Mouse (Mus musculus): ENCODE measurements around the gene Ptpru.

The Ptpru gene

GRCm38 (mm10) chr4:131837872-131838524, at the start of gene Ptpru:
Gene Ptpru, minus strand, starts transcription at chr4:131838288.
- DNase-seq: peak; percentile 94

DNA sequence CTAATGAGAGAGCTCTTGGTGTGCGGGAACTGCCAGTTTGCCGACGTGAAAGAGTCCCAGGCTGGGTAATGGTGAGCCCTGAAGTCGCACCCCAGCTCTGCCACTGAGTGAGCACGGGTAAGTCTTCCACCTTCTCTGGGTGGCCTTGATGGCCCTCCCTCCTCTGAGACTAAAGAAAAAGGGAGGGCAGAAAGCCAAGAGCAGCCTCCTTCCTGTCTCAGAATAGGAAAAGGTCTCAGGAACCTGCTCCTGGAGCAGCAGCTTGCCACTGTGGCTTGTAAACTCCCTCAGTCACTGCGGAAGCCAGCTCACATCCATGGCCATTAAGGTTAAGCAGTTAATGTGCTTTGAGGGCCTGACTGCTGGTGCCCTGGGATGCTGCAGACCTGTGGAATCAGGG, 47.3 kb upstream of the Ptpru start:
- DNase-seq: peak; percentile 47

DNA sequence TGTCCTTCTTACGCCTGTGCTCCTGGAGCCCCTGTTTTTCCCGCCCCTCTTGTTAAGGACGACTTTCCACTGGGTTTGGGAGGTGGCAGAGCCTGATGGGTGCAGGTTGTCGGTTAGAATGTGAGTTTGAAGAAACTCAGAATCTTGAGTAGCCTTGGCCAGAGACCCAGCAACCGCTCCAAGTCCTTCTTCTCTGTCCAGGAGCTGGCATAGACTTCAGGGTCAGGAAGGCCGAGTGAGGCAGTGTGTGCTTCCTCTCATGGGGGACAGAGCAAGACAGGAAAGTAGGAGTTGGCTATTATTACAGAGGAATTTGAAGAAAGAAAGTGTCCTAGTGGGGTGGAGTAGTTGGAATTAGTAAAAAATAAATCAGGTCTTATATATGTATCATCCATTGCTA, 45.5 kb upstream of the Ptpru start:
- DNase-seq: no peak

DNA sequence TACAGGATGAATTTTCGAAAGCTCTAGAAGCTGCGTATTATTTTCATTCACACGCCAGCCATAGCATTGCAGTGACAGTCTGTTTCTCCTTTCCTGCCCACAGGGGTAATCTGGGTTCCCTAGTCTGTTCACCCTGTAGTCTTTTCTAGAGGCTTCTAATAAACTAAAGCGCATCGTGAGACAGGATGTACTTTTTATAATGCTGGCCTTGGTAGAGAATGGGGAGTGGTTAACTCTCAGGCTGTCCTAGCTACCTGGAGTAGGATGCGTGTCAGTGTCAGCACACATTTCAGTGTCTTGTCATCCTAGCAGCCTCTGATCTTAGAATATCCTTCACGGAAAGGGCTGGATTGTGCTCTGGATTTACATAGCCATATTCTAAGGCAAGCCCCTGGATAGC, 43.2 kb upstream of the Ptpru start:
- DNase-seq: no peak

DNA sequence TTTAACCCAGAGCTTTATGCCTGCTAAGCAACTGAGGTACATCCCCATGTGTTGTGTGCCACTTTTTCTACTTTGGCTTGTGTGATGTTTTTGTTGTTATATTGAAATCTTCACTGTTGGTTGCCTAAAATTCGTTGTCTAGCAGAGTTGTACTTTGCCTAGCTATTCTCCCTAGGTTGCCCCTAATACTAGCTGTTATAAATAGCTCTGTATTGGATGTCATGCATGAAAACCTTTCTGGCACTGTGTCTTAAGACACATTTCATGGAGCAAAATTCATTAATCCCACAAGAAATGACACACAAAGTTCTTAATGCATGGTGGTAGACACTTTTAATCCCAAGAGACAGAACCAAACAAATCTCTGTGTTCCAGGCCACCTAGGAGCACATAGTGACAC, 41.6 kb upstream of the Ptpru start:
- DNase-seq: no peak

DNA sequence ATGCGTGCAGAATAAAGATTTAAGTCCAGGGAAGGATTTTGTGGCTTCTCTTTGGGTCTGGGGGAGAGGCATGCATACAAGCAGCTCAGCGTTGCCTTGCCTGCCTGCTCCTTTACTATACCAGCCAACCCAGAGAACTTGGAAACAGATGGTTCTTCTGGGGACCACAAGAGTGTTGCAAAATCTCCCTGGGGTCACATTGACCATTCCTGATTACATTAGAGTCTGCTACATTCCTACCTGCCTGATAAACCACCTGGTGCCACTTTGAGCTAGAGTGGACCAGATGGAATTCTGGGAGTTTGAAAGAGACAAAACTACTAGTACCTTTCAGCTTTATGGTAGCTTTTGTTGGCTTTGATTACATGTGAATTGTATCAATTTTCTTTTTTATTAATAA, 38.7 kb upstream of the Ptpru start:
- DNase-seq: no peak

GRCm38 (mm10) chr4:131875242-131875641, 37.2 kb upstream of the Ptpru start:
- no peak for DNase-seq

DNA sequence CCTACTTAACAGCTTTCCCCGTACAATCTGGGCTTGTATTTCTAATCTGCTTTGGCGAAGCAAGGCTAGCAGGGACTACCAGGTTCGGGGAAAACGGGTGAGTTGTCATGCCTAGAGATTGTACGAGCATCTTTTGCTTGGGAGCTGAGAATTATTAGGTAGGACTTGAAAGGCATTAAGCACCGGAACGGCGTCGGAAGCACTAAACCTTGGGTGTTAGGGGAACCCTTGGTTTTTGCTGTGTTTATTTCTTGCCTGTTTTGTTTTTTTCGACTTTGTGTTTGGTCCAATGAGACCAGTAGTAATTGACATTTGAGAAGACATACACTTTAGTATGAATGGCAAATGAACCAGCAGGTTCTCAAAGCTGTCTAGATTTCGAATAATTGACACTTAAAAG, 36.5 kb upstream of the Ptpru start:
- no peak for DNase-seq

DNA sequence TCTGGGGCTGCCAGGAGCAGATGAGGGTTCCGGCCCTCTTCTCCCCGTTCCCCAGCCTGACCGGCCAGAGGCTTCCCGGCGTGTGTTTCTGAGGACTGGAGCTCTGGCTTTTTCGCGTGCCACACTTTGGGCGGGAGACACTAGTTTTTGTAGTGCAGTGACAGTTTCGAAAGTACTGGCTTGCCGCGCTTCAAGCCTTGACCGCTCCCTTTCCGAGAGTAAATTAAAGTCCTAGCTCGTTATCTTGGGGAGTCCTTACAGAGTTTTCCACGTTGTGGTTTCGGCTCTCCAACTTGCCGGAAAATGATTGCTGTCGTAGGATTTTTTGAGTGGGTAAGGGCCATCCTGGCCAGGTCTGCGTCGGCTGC, 36.1 kb upstream of the Ptpru start:
- no peak for DNase-seq

GRCm38 (mm10) chr4:131873293-131874168, 35.4 kb upstream of the Ptpru start, which contains the start of gene Srsf4:
Gene Srsf4, plus strand, starts transcription at chr4:131873617.
- DNase-seq: peak; percentile 98

DNA sequence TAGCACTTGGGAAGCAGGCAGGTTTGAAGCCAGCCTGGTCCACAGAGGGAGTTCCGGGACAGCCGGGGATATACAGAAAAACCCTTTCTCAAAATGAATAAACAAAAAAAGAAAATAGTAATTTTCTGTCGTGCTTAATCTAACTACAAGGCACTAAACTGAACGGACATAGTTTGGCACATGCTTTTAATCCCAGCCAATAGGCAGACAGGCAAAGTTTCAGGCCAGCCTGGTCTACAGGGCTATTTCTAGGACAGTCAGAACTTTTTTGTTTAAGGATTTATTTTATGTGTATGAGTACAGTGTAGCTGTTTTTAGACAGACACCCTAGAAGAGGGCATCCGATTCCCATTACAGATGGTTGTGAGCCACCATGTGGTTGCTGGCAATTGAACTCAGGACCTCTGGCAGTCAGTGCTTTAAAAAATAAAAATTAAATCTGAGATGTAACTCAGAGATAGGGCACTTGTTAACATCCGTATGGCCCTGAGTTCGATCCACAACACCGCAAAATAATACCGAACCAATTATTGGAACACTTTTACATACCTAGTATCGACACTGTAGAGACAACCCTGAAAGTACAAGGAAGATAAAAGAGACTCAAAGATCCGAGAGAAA, 34.7 kb upstream of the Ptpru start:
- no peak for DNase-seq

GRCm38 (mm10) chr4:131861341-131861739, 23.3 kb upstream of the Ptpru start:
- DNase-seq: no peak

DNA sequence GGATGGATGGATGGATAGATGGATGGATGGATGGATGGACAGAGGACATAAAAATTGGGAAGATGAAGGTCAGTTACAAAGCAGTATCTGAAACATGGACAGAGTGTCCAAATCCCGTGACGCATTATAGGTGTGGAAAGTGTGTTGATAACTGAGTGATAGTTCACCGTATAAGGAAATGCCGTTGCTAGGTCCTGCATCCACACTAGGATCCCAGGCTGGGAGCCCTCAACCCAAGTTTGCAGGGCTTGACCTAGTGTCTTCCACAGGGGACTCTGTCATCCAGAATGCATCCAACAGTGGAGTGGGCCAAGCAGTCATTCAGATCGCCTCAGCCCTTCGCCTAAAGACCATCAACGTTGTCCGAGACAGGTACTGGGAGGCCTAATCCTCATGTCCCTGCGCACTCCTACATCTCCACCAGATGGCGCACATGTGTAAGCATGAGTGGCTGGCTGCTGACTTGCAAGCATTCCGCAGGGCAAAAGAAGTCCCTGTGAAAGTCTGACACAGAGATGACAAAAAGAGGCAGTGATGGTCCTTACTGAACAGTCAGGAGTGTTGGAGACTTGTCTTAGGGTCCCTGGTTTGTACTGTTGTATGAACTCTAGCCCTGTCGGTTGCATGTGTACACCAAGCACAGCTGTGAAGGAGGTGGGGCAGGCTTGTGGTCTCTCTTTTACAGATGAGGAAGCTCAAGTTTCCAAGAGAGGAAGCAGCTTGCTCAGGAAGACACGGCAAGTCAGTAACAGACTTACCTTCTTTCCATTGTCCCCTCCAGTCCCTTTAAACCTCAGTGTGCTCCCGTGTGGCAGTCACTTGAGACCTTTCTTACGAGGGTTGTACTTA, 22.6 kb upstream of the Ptpru start:
- peak; percentile 87 for DNase-seq

- DNase-seq: no peak
Measured at GRCm38 (mm10) chr4:131854950-131855349, 16.9 kb upstream of the Ptpru start.

- DNase-seq: peak; percentile 78
Measured at GRCm38 (mm10) chr4:131849986-131850638, 12.0 kb upstream of the Ptpru start.

GRCm38 (mm10) chr4:131848082-131848481, 10.0 kb upstream of the Ptpru start:
- DNase-seq: no peak

GRCm38 (mm10) chr4:131845991-131846778, 8.1 kb upstream of the Ptpru start:
- DNase-seq: no peak

GRCm38 (mm10) chr4:131843290-131843743, 5.2 kb upstream of the Ptpru start, which contains the start of gene Mecr:
Gene Mecr, plus strand, starts transcription at chr4:131843470.
- peak; percentile 96 for DNase-seq

- DNase-seq: peak; percentile 58
Measured at GRCm38 (mm10) chr4:131836891-131837491, 1.1 kb downstream of the Ptpru start.

GRCm38 (mm10) chr4:131836351-131836881, 1.7 kb downstream of the Ptpru start:
- DNase-seq: peak; percentile 59

All from kidney, postnatal 14 days (tissue).